Mouse (Mus musculus) heart, adult 2 months (tissue): ENCODE data around the gene Gpr135.

Experiments used
- CTCF ChIP-seq: fragments of 200-600 bp; IDR thresholded peaks from 2 replicates; pipeline ENCODE4 v1.8.1; 2022; ENCODE audit warnings: antibody characterized with exemption, mild to moderate bottlenecking, moderate library complexity
- EP300 ChIP-seq: fragments of 200-500 bp; IDR thresholded peaks from 2 replicates; pipeline ENCODE4 v1.6.1; 2011; ENCODE audit warnings: low read depth, low read length, control low read depth; ENCODE audit not compliant: insufficient read depth
- POLR2A ChIP-seq: fragments of 200-500 bp; IDR thresholded peaks from 2 replicates; pipeline ENCODE4 v1.6.1; 2011; ENCODE audit warnings: mild to moderate bottlenecking, low read depth, low read length, control low read depth; ENCODE audit not compliant: insufficient read depth

- TF ChIP-seq CTCF (no peak), POLR2A (no peak), EP300 (no peak)
Measured at GRCm38 (mm10) chr12:72069626-72070326, 1.1 kb downstream of the Gpr135 start.
